9 mouse cellular contexts compared by ENCODE assay signal in genomic region chr10:112801560-112801959, GRCm38 (mm10).
A peak's percentile ranks its signal among the peaks of the same experiment; 100 is the strongest.
DNase-seq lines count a peak whose midpoint lies in the region; ATAC-seq lines count a peak whose summit lies in the region.
"Had no signal": no experiment of that assay in that cellular context is flagged by ENCODE, and none has a peak within 500 bp of the region (broad histone marks: within the 10 kb centered on the region; RNA-seq: fewer than 3 reads in every experiment).

No protein-coding gene starts in this region.

- H3K9ac ChIP-seq in embryonic facial prominence, embryonic 11.5 days (replicated peaks; ENCODE audit: low read length) = no peak overlapping the region
- no peak overlapping the region for H3K9ac ChIP-seq in limb, embryonic 12.5 days (replicated peaks)
- no peak overlapping the region for H3K9ac ChIP-seq in neural tube, embryonic 13.5 days
- H3K9ac ChIP-seq: heart, embryonic 13.5 days had no signal

- no peak overlapping the region for H3K4me2 ChIP-seq in embryonic facial prominence, embryonic 11.5 days (ENCODE audit: low read depth, low read length)
- no peak overlapping the region for H3K4me2 ChIP-seq in limb, embryonic 12.5 days
- no peak overlapping the region for H3K4me2 ChIP-seq in neural tube, embryonic 13.5 days
- H3K4me2 ChIP-seq: heart, embryonic 13.5 days had no signal

- 8% methylated on average over 5 of the region's 5 CpGs for WGBS in embryonic facial prominence, embryonic 11.5 days
- WGBS in limb, embryonic 12.5 days = 7% methylated on average over 5 of the region's 5 CpGs
- 8% methylated on average over 5 of the region's 5 CpGs for WGBS in neural tube, embryonic 13.5 days

- H3K27me3 ChIP-seq in embryonic facial prominence, embryonic 11.5 days (ENCODE audit: control insufficient read depth, insufficient read depth, low read length) = no peaks in the 10 kb centered on the region
- no peaks in the 10 kb centered on the region for H3K27me3 ChIP-seq in limb, embryonic 12.5 days
- no peaks in the 10 kb centered on the region for H3K27me3 ChIP-seq in neural tube, embryonic 13.5 days
- H3K27me3 ChIP-seq: heart, embryonic 13.5 days had no signal

- no peak overlapping the region for H3K4me3 ChIP-seq in embryonic facial prominence, embryonic 11.5 days (ENCODE audit: low read depth, low read length)
- H3K4me3 ChIP-seq in limb, embryonic 12.5 days (replicated peaks) = no peak overlapping the region
- no peak overlapping the region for H3K4me3 ChIP-seq in neural tube, embryonic 13.5 days
- H3K4me3 ChIP-seq: heart, embryonic 13.5 days had no signal

- H3K27ac ChIP-seq in embryonic facial prominence, embryonic 11.5 days (replicated peaks; ENCODE audit: low read depth, low read length) = no peak overlapping the region
- no peak overlapping the region for H3K27ac ChIP-seq in limb, embryonic 12.5 days
- no peak overlapping the region for H3K27ac ChIP-seq in neural tube, embryonic 13.5 days (replicated peaks)
- H3K27ac ChIP-seq: heart, embryonic 13.5 days had no signal

- H3K36me3 ChIP-seq in embryonic facial prominence, embryonic 11.5 days (replicated peaks; ENCODE audit: control insufficient read depth, insufficient read depth, low read depth, low read length) = no peaks in the 10 kb centered on the region
- no peaks in the 10 kb centered on the region for H3K36me3 ChIP-seq in limb, embryonic 12.5 days
- no peaks in the 10 kb centered on the region for H3K36me3 ChIP-seq in neural tube, embryonic 13.5 days
- H3K36me3 ChIP-seq: heart, embryonic 13.5 days had no signal

- H3K9me3 ChIP-seq in embryonic facial prominence, embryonic 11.5 days (replicated peaks; ENCODE audit: control insufficient read depth, low read length) = no peaks in the 10 kb centered on the region
- no peaks in the 10 kb centered on the region for H3K9me3 ChIP-seq in limb, embryonic 12.5 days
- H3K9me3 ChIP-seq in neural tube, embryonic 13.5 days = no peaks in the 10 kb centered on the region
- H3K9me3 ChIP-seq: heart, embryonic 13.5 days had no signal

- no peaks in the 10 kb centered on the region for H3K4me1 ChIP-seq in embryonic facial prominence, embryonic 11.5 days (ENCODE audit: control insufficient read depth, insufficient read depth, low read length)
- H3K4me1 ChIP-seq in limb, embryonic 12.5 days (replicated peaks) = no peaks in the 10 kb centered on the region
- no peaks in the 10 kb centered on the region for H3K4me1 ChIP-seq in neural tube, embryonic 13.5 days (replicated peaks)
- H3K4me1 ChIP-seq: heart, embryonic 13.5 days had no signal

- peak; percentile 54 for ATAC-seq in activated CD4-positive, CD25-positive, alpha-beta regulatory T cell, adult 4 months
- ATAC-seq in embryonic facial prominence, embryonic 11.5 days (replicated peaks; ENCODE audit: insufficient number of reproducible peaks, low FRiP score, low TSS enrichment, low read depth) = no peak
- ATAC-seq in inflammation-experienced regulatory T-cells, adult 6 months = peak; percentile 64
- 0 out of 2 replicates have a peak, but pooled peaks have one; percentile 67 for ATAC-seq in limb, embryonic 12.5 days (ENCODE audit: insufficient number of reproducible peaks, insufficient read depth, low FRiP score, low TSS enrichment, low read depth)
- ATAC-seq in neural tube, embryonic 13.5 days (ENCODE audit: low read depth) = peak; percentile 69; the same call in 1 of the 2 replicates

- DNase-seq in right cerebral cortex, adult 18-20 months = peak; percentile 26
- no peak for DNase-seq in right cerebral cortex, postnatal 36 days (ENCODE audit: low spot score in 2 of 2)
- DNase-seq in embryonic facial prominence, embryonic 11.5 days (ENCODE audit: low spot score) = peak; percentile 78
- no peak for DNase-seq in urinary bladder, adult 2 months (ENCODE audit: low spot score)

Comparison
In these comparisons a context has a peak if more than half of its experiments do, and no peak if none do; other contexts are left out.
1. DNase-seq: peak in right cerebral cortex, adult 18-20 months (single experiment) and embryonic facial prominence, embryonic 11.5 days (single experiment); none in right cerebral cortex, postnatal 36 days (0 of 2) and urinary bladder, adult 2 months (single experiment).